Mouse (Mus musculus) forebrain, embryonic 11.5 days (tissue): Measurements from ENCODE around the gene Dyrk4. TPM values are rescaled to one million over a fixed set of nuclear protein-coding genes. Genes with fewer than 3 reads are reported as not detected.

Experiments
- ATAC-seq: fragments of 200-750 bp; cut with Nextera tagmentation; replicated peaks from 2 replicates; pipeline ENCODE4 v1.8.0; 2017; ENCODE audit warnings: moderate TSS enrichment; ENCODE audit not compliant: low FRiP score
- DNase-seq: peaks from one replicate; pipeline ENCODE4 v3.0.0-alpha.2; 2017; ENCODE audit warnings: low spot score
- H3K27ac ChIP-seq: fragments of 300-500 bp; sonication (generic); 2 replicates; pipeline ENCODE4 v1.5.1; 2014; ENCODE audit warnings: low read depth, low read length
- H3K27me3 ChIP-seq: fragments of 300-500 bp; sonication (generic); 2 replicates; pipeline ENCODE4 v1.6.1; 2014; ENCODE audit warnings: mild to moderate bottlenecking, low read length, mixed read lengths; ENCODE audit not compliant: control insufficient read depth, insufficient read depth
- H3K36me3 ChIP-seq: fragments of 300-500 bp; sonication (generic); 2 replicates; pipeline ENCODE4 v1.6.1; 2014; ENCODE audit warnings: mild to moderate bottlenecking, low read length, moderate library complexity, mixed read lengths; ENCODE audit not compliant: control insufficient read depth, insufficient read depth
- H3K4me1 ChIP-seq: fragments of 300-500 bp; sonication (generic); replicated peaks from 2 replicates; pipeline ENCODE4 v1.6.1; 2014; ENCODE audit warnings: low read length, mixed read lengths; ENCODE audit not compliant: control insufficient read depth, insufficient read depth
- H3K4me2 ChIP-seq: fragments of 300-500 bp; sonication (generic); 2 replicates; pipeline ENCODE4 v1.6.1; 2014; ENCODE audit warnings: low read depth, mild to moderate bottlenecking, low read length, moderate library complexity, mixed read lengths; ENCODE audit not compliant: severe bottlenecking
- H3K4me3 ChIP-seq: fragments of 300-500 bp; sonication (generic); 2 replicates; pipeline ENCODE4 v1.5.1; 2014; ENCODE audit warnings: low read depth, low read length
- H3K9ac ChIP-seq: fragments of 300-500 bp; sonication (generic); 2 replicates; pipeline ENCODE4 v1.6.1; 2014; ENCODE audit warnings: low read length
- H3K9me3 ChIP-seq: fragments of 300-500 bp; sonication (generic); 2 replicates; pipeline ENCODE4 v1.6.1; 2016; ENCODE audit warnings: low read length, mixed read lengths; ENCODE audit not compliant: control insufficient read depth
- WGBS: fragments of 180-500 bp; shearing (Covaris S2); extraction: QIAGEN DNeasy Blood & Tissue Kit; methylation state at CpG from one replicate; pipeline ENCODE4 v1.1.7; 2014; 5-methylcytosine and 5-hydroxymethylcytosine counted together
- polyA plus RNA-seq: library from polyadenylated mRNA; unstranded; fragments of >200 nt; fragmentation: Nextera tagmentation; extraction: Ambion mirVana; gene quantifications from 2 replicates; pipeline ENCODE4 v1.2.1, GENCODE M21; 2014

Dyrk4 gene
- polyA plus RNA-seq, result not detected in 2 replicates

GRCm38 (mm10) chr6:126921111-126921881, at the start of gene Dyrk4:
Gene Dyrk4, minus strand, starts transcription at chr6:126921839.
- Histone ChIP-seq H3K27ac (no peak within 1 kb of the TSS; the same call in 1 of the 2 replicates), H3K9me3 (no peaks in the 10 kb centered on the region), H3K9ac (peak within 1 kb of the TSS; percentile 44)

DNA sequence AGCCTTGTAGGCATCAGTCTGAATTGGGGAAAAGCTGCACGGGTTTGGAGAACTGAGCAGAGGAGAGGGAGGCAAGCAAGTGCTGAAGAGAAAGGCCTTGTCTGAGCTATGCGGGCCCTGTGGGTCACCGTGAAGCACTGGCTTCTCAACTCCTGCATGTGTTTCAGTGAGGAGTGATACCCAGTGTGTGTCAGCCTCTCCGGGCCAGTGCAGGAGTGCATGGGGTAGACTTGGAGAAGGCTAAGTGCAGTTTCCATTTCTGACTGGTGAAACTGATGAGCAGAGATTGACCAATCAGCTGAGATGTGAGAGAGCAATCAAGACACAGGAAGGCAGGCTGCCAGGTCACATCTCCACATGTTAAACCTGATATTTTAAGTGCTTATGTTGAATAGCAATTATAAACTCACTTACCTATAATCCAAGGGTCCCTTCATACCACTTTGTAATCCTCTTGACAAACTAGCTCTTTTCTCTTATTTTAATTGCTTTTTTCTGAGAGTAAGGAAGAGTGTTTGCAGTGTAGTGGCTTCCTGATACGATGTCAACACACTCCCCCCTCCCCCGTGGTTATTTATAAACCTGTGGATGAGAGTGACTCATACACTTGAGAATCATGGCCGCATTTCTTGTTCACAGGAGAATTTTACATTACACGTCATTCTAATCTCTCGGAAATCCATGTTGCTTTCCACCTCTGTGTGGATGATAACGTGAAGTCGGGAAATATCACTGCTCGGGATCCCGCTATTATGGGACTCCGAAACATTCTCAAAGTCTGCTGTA, 44.8 kb upstream of the Dyrk4 start:
- WGBS, result 92% methylated on average over 14 of the region's 14 CpGs
- no peaks in the 10 kb centered on the region for H3K27me3 ChIP-seq
- no peak overlapping the region for H3K9ac ChIP-seq
- no peak overlapping the region for H3K27ac ChIP-seq
- no peaks in the 10 kb centered on the region; the same call in 1 of the 2 replicates for H3K36me3 ChIP-seq
- no peak for DNase-seq
- H3K9me3 ChIP-seq, result no peaks in the 10 kb centered on the region
- no peak overlapping the region for H3K4me2 ChIP-seq
- H3K4me3 ChIP-seq, result no peak overlapping the region
- no peaks in the 10 kb centered on the region for H3K4me1 ChIP-seq
- ATAC-seq, result no peak

More at GRCm38 (mm10) chr6:126921111-126921881, at the start of gene Dyrk4:
- H3K4me2 ChIP-seq, result peak within 1 kb of the TSS; percentile 36
- WGBS, result 5% methylated on average over 21 of the region's 21 CpGs
- H3K27me3 ChIP-seq, result no peaks in the 10 kb centered on the region
- ATAC-seq (no peak), DNase-seq (peak; percentile 58)
- H3K36me3 ChIP-seq, result peaks cover 10% of the 10 kb centered on the region
- H3K4me3 ChIP-seq, result no peak within 1 kb of the TSS
- peaks cover 3% of the 10 kb centered on the region; the same call in 1 of the 2 replicates for H3K4me1 ChIP-seq

- Histone ChIP-seq H3K27me3 (no peaks in the 10 kb centered on the region), H3K36me3 (no peaks in the 10 kb centered on the region; the same call in 1 of the 2 replicates), H3K9ac (no peak overlapping the region), H3K4me3 (no peak overlapping the region), H3K27ac (no peak overlapping the region), H3K4me1 (no peaks in the 10 kb centered on the region), H3K9me3 (no peaks in the 10 kb centered on the region), H3K4me2 (no peak overlapping the region)
- no peak for ATAC-seq
- DNase-seq, result no peak
- 88% methylated on average over 9 of the region's 9 CpGs for WGBS
These were observed 41.8 kb upstream of the Dyrk4 start for GRCm38 (mm10) chr6:126963426-126963825.

DNA sequence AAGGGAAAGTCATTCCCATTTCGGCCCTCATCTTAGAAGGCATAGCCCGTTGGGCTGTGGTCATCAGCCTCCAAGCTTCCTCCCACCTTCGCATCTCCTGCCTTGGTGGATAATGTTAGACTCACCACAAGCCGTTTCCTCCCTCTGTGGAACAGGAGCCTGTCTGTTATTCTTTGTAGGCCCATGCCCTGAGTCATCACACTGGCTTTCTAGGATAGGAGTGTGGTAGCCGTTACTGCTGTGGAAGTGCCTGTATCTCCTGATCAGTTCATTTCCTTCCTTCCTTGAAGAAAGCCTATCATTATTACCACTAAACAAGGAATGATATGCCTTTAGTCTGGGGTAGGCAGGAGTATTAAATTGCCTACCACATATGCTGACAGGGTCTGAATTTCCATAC, 41.1 kb upstream of the Dyrk4 start:
- no peak for ATAC-seq
- Histone ChIP-seq H3K4me3 (no peak overlapping the region), H3K4me2 (no peak overlapping the region), H3K9me3 (no peaks in the 10 kb centered on the region), H3K4me1 (no peaks in the 10 kb centered on the region), H3K27ac (no peak overlapping the region), H3K9ac (no peak overlapping the region), H3K27me3 (no peaks in the 10 kb centered on the region), H3K36me3 (no peaks in the 10 kb centered on the region; the same call in 1 of the 2 replicates)
- 91% methylated on average over 5 of the region's 5 CpGs for WGBS
- no peak for DNase-seq

DNA sequence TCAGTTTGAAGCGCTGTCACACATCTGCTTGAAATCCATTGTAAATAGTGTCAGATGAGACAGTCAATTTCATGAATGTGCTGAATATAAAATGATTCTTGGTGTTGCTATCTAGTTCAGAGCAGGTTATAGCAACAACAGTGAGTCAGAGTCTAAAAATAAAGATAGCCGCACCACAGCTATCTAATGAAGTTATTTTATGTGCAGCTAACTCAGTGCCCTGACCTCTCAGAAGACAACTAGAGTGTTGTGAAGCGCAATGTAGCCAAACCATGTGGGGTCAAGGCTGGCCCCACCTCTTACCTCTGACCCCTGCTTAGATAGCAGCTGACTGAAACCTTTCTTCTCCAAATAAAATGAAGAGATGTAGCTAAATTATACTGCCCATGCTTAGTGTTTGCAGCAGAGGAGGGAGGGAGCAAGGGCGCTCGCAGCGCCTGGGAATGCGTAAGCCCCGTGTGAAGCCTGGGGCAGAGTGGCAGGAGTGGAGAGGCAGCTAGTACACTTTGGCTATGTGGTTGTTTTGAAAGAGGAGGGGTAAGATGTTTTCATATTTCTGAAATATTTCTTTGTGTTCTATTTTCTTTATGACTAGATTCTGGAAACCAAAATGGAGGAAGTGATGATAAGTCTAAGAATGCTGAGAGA, 39.9 kb upstream of the Dyrk4 start:
- H3K9me3 ChIP-seq, result no peaks in the 10 kb centered on the region
- DNase-seq (no peak), ATAC-seq (no peak)
- H3K36me3 ChIP-seq, result no peaks in the 10 kb centered on the region; the same call in 1 of the 2 replicates
- H3K4me1 ChIP-seq, result no peaks in the 10 kb centered on the region
- no peak overlapping the region for H3K4me3 ChIP-seq
- H3K9ac ChIP-seq, result no peak overlapping the region
- no peak overlapping the region for H3K4me2 ChIP-seq
- no peaks in the 10 kb centered on the region for H3K27me3 ChIP-seq
- no peak overlapping the region for H3K27ac ChIP-seq
- WGBS, result 91% methylated on average over 8 of the region's 8 CpGs

DNA sequence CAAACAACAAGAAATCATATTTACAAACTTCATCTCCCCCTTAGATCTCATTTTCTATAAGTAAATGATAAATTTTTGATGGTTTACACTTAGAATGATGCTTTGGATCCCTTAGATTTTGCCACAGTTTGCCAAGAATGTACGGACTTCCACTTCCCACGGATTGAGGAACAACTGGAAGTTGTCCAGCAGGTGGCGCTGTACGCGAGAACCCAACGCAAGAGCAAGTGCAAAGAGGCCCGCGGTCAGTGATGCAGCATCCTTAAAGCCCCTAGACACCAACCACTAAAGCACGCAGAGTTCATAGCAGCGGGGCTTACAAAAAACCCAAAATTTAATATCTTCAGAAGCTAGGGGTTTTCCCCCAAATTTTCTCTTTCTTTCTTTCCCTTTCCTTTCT, 34.1 kb upstream of the Dyrk4 start:
- Histone ChIP-seq H3K4me2 (no peak overlapping the region), H3K4me1 (no peaks in the 10 kb centered on the region), H3K9me3 (no peaks in the 10 kb centered on the region), H3K27me3 (no peaks in the 10 kb centered on the region), H3K4me3 (no peak overlapping the region), H3K9ac (no peak overlapping the region), H3K27ac (no peak overlapping the region), H3K36me3 (no peaks in the 10 kb centered on the region; the same call in 1 of the 2 replicates)
- WGBS, result 14% methylated on average over 10 of the region's 10 CpGs
- DNase-seq (peak; percentile 92), ATAC-seq (no peak)

DNA sequence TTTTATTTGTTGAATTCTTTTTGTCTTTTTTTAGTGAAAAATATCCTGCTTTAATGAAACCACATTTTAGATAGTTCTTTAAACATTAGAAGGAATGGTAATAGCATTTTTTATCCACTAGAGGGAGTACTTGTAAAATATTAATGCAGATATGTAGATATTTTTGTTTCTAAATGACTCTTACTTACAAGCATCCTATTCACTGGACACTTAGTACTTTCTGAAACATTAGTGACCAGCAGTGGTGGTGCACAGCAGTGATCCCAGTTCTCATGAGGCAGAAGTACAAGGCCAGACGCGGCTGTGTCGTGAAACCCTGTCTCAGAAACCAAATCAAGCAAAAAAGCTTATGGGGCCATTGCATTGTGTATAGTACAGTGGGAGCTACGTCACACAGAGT, 26.7 kb upstream of the Dyrk4 start:
- no peak for DNase-seq

GRCm38 (mm10) chr6:126940451-126940850, 18.8 kb upstream of the Dyrk4 start:
- Histone ChIP-seq H3K27me3 (no peaks in the 10 kb centered on the region), H3K4me1 (peaks cover 6% of the 10 kb centered on the region; the same call in 1 of the 2 replicates), H3K4me2 (peak overlapping the region; percentile 82), H3K27ac (no peak overlapping the region), H3K36me3 (no peaks in the 10 kb centered on the region), H3K9me3 (no peaks in the 10 kb centered on the region), H3K4me3 (peak overlapping the region; percentile 70), H3K9ac (peak overlapping the region; percentile 47)
- DNase-seq (no peak), ATAC-seq (no peak)
- WGBS, result 5% methylated on average over 5 of the region's 5 CpGs

More for the DNA sequence above, 26.7 kb upstream of the Dyrk4 start:
- no peaks in the 10 kb centered on the region for H3K36me3 ChIP-seq
- H3K4me2 ChIP-seq, result no peak overlapping the region
- H3K4me3 ChIP-seq, result no peak overlapping the region
- no peak for ATAC-seq
- no peaks in the 10 kb centered on the region for H3K4me1 ChIP-seq
- no peaks in the 10 kb centered on the region for H3K9me3 ChIP-seq
- no peak overlapping the region for H3K9ac ChIP-seq
- H3K27ac ChIP-seq, result no peak overlapping the region
- 92% methylated on average over 4 of the region's 4 CpGs for WGBS
- H3K27me3 ChIP-seq, result no peaks in the 10 kb centered on the region
